Mouse (Mus musculus) MEL (cell line): ENCODE data around the gene Ighmbp2. TPM values are rescaled to one million over a fixed set of nuclear protein-coding genes. Genes with fewer than 3 reads are reported as not detected.

ENCODE experiments used
- DNase-seq: peaks from one replicate; pipeline ENCODE4 v3.0.0; 2011; ENCODE audit warnings: low read depth, low spot score
- H3K27ac ChIP-seq: 2 replicates; pipeline ENCODE4 v1.5.1; 2012; ENCODE audit warnings: low read depth, mild to moderate bottlenecking, control low read depth, low read length, moderate library complexity; ENCODE audit not compliant: control insufficient read depth
- H3K27me3 ChIP-seq, 2 experiments: fragments of 150-350 bp in 1 of 2; sonication (generic) in 1 of 2; 2 replicates each; pipeline ENCODE4 v1.6.1; 2012; ENCODE audit warnings: low read length in 2 of 2, mild to moderate bottlenecking in 2 of 2, improper control_type of control experiment in 1 of 2, moderate library complexity in 1 of 2; ENCODE audit not compliant: insufficient read depth in 2 of 2, control insufficient read depth in 1 of 2
- H3K36me3 ChIP-seq, 2 experiments: 2 replicates each; pipeline ENCODE4 v1.6.1; 2012 to 2014; ENCODE audit warnings: low read length in 2 of 2, improper control_type of control experiment in 1 of 2, inconsistent platforms in 1 of 2, mild to moderate bottlenecking in 1 of 2; ENCODE audit not compliant: insufficient read depth in 2 of 2, control insufficient read depth in 1 of 2
- H3K4me1 ChIP-seq, 2 experiments: fragments of 150-350 bp in 1 of 2; sonication (generic) in 1 of 2; 2 replicates each; pipeline ENCODE4 v1.6.1; 2012; ENCODE audit warnings: low read length in 2 of 2, improper control_type of control experiment in 1 of 2, mild to moderate bottlenecking in 1 of 2; ENCODE audit not compliant: insufficient read depth in 2 of 2, control insufficient read depth in 1 of 2
- H3K4me3 ChIP-seq, 2 experiments: fragments of 150-350 bp in 1 of 2; sonication (generic) in 1 of 2; 2 replicates each; pipeline ENCODE4 v1.5.1; 2012; ENCODE audit warnings: low read depth in 2 of 2, low read length in 2 of 2, mild to moderate bottlenecking in 2 of 2, moderate library complexity in 2 of 2, control low read depth in 1 of 2, improper control_type of control experiment in 1 of 2; ENCODE audit not compliant: control insufficient read depth in 1 of 2, insufficient read depth in 1 of 2
- H3K79me2 ChIP-seq: 2 replicates; pipeline ENCODE4 v1.6.1; 2012; ENCODE audit warnings: mild to moderate bottlenecking, low read length, moderate library complexity; ENCODE audit not compliant: control insufficient read depth, poor library complexity, insufficient read depth
- H3K9ac ChIP-seq: 2 replicates; pipeline ENCODE4 v1.6.1; 2012; ENCODE audit warnings: low read depth, mild to moderate bottlenecking, control low read depth, low read length, moderate library complexity; ENCODE audit not compliant: control insufficient read depth, poor library complexity, severe bottlenecking
- H3K9me3 ChIP-seq: fragments of 150-350 bp; sonication (generic); replicated peaks from 2 replicates; pipeline ENCODE4 v1.6.1; 2012; ENCODE audit warnings: mild to moderate bottlenecking, low read length, improper control_type of control experiment, moderate library complexity; ENCODE audit not compliant: insufficient read depth
- BHLHE40 ChIP-seq: IDR thresholded peaks from 2 replicates; pipeline ENCODE4 v1.6.1; 2012; ENCODE audit warnings: low read depth, mild to moderate bottlenecking, inconsistent platforms, low read length, improper control_type of control experiment, borderline replicate concordance
- CTCF ChIP-seq, 3 experiments: IDR thresholded peaks in 2 of 3; conservative IDR thresholded peaks in 1 of 3; 2 replicates each; pipeline ENCODE4 v1.5.1; 2011 to 2012; ENCODE audit warnings: low read length in 3 of 3, low read depth in 2 of 3, mild to moderate bottlenecking in 2 of 3, improper control_type of control experiment in 1 of 3, inconsistent platforms in 1 of 3, mixed read lengths in 1 of 3, moderate library complexity in 1 of 3; ENCODE audit not compliant: control insufficient read depth in 1 of 3, insufficient read depth in 1 of 3, poor library complexity in 1 of 3, severe bottlenecking in 1 of 3
- E2F4 ChIP-seq: IDR thresholded peaks from 2 replicates; pipeline ENCODE4 v1.6.1; 2011; ENCODE audit warnings: low read depth, low read length, improper control_type of control experiment, borderline replicate concordance
- EP300 ChIP-seq, 2 experiments: IDR thresholded peaks; 2 replicates each; pipeline ENCODE4 v1.6.1; 2011; ENCODE audit warnings: improper control_type of control experiment in 2 of 2, low read length in 2 of 2, low read depth in 1 of 2, mild to moderate bottlenecking in 1 of 2
- GABPA ChIP-seq: IDR thresholded peaks from 2 replicates; pipeline ENCODE4 v1.6.1; 2012; ENCODE audit warnings: low read depth, mild to moderate bottlenecking, inconsistent platforms, low read length, improper control_type of control experiment, moderate library complexity
- HCFC1 ChIP-seq: IDR thresholded peaks from 2 replicates; pipeline ENCODE4 v1.6.1; 2012; ENCODE audit warnings: low read depth, mild to moderate bottlenecking, inconsistent platforms, low read length, improper control_type of control experiment, moderate library complexity
- JUND ChIP-seq: IDR thresholded peaks from 2 replicates; pipeline ENCODE4 v1.6.1; 2011; ENCODE audit warnings: low read depth, mild to moderate bottlenecking, improper control_type of control experiment, low read length
- MYB ChIP-seq: IDR thresholded peaks from 2 replicates; pipeline ENCODE4 v1.6.1; 2011; ENCODE audit warnings: mild to moderate bottlenecking, low read depth, low read length, improper control_type of control experiment
- MYC ChIP-seq: IDR thresholded peaks from 2 replicates; pipeline ENCODE4 v1.6.1; 2011; ENCODE audit warnings: low read depth, mild to moderate bottlenecking, low read length, improper control_type of control experiment, moderate library complexity
- NELFE ChIP-seq: IDR thresholded peaks from 2 replicates; pipeline ENCODE4 v1.6.1; 2011; ENCODE audit warnings: low read depth, low read length, improper control_type of control experiment
- NRF1 ChIP-seq: IDR thresholded peaks from 2 replicates; pipeline ENCODE4 v1.6.1; 2014; ENCODE audit warnings: low read depth, mild to moderate bottlenecking, inconsistent platforms, low read length, improper control_type of control experiment, moderate library complexity; ENCODE audit not compliant: poor library complexity, insufficient read depth, severe bottlenecking
- POLR2A ChIP-seq, 2 experiments: IDR thresholded peaks; 2 replicates each; pipeline ENCODE4 v1.6.1; 2011 to 2012; ENCODE audit warnings: low read length in 2 of 2, mild to moderate bottlenecking in 2 of 2, control low read depth in 1 of 2, improper control_type of control experiment in 1 of 2, low read depth in 1 of 2, moderate library complexity in 1 of 2; ENCODE audit not compliant: control insufficient read depth in 1 of 2, insufficient read depth in 1 of 2, poor library complexity in 1 of 2
- POLR2AphosphoS2 ChIP-seq: IDR thresholded peaks from 2 replicates; pipeline ENCODE4 v1.6.1; 2011; ENCODE audit warnings: low read length, improper control_type of control experiment
- POLR2AphosphoS5 ChIP-seq: IDR thresholded peaks from 2 replicates; pipeline ENCODE4 v1.6.1; 2012; ENCODE audit warnings: low read depth, borderline replicate concordance, mild to moderate bottlenecking, inconsistent platforms, low read length, moderate library complexity, mixed read lengths
- RCOR1 ChIP-seq: IDR thresholded peaks from 2 replicates; pipeline ENCODE4 v1.6.1; 2012; ENCODE audit warnings: low read depth, mild to moderate bottlenecking, inconsistent platforms, low read length, improper control_type of control experiment
- SIN3A ChIP-seq: IDR thresholded peaks from 2 replicates; pipeline ENCODE4 v1.6.1; 2012; ENCODE audit warnings: low read length, improper control_type of control experiment, inconsistent platforms
- SMC3 ChIP-seq: IDR thresholded peaks from 2 replicates; pipeline ENCODE4 v1.6.1; 2011; ENCODE audit warnings: low read depth, low read length, improper control_type of control experiment
- TAL1 ChIP-seq: IDR thresholded peaks from 2 replicates; pipeline ENCODE4 v1.6.1; 2012; ENCODE audit warnings: mild to moderate bottlenecking, inconsistent platforms, low read length, moderate library complexity, mixed read lengths
- TBP ChIP-seq: IDR thresholded peaks from 2 replicates; pipeline ENCODE4 v1.8.0; 2011; ENCODE audit warnings: low read depth, low read length, improper control_type of control experiment
- UBTF ChIP-seq: IDR thresholded peaks from 2 replicates; pipeline ENCODE4 v1.6.1; 2012; ENCODE audit warnings: low read depth, mild to moderate bottlenecking, inconsistent platforms, low read length, improper control_type of control experiment, moderate library complexity, borderline replicate concordance; ENCODE audit not compliant: insufficient read depth
- polyA plus RNA-seq, 2 experiments: library from polyadenylated mRNA; stranded (reverse) in 1 of 2; unstranded in 1 of 2; fragments of >175 nt in 1 of 2; fragments of >200 nt in 1 of 2; gene quantifications; 2 replicates each; pipeline versions ENCODE4 v1.2.1 to v1.2.4; 2012; ENCODE audit warnings: low replicate concordance in 2 of 2, low read depth in 1 of 2; ENCODE audit not compliant: insufficient read length in 2 of 2, insufficient read depth in 1 of 2, missing spikeins in 1 of 2
- total RNA-seq: library from RNA; depleted of rRNA; stranded (reverse); fragments of 300-350 nt; gene quantifications from 2 replicates; pipeline ENCODE4 v1.2.3, GENCODE M21; 2012

Gene Ighmbp2
- total and polyA plus RNA-seq, 3 experiments, result 11.7 to 12.9 TPM; not detected in 1

- H3K27me3 ChIP-seq, result no peaks in the 10 kb centered on the region
- no peak overlapping the region for H3K27ac ChIP-seq
- no peak overlapping the region for H3K9ac ChIP-seq
- H3K79me2 ChIP-seq, result no peaks in the 10 kb centered on the region
- H3K36me3 ChIP-seq, result no peaks in the 10 kb centered on the region; a peak in 2 of 4 replicates
- H3K4me1 ChIP-seq, result no peaks in the 10 kb centered on the region
- no peak overlapping the region for H3K4me3 ChIP-seq
- TF ChIP-seq MYB (no peak), SMC3 (no peak), E2F4 (no peak), BHLHE40 (no peak)
- DNase-seq, result no peak
- no peaks in the 10 kb centered on the region for H3K9me3 ChIP-seq
Observed at GRCm38 (mm10) chr19:3265180-3265579, 17.6 kb downstream of the Ighmbp2 start.

- TF ChIP-seq POLR2A (IDR thresholded peaks at IDR 0.05; ENCODE audit: control insufficient read depth in 1 of 2, insufficient read depth in 1 of 2, low read depth in 1 of 2, low read length in 2 of 2, poor library complexity in 1 of 2), result no peak
- no peak for TF ChIP-seq POLR2AphosphoS2
- no peak for TF ChIP-seq UBTF
- TF ChIP-seq SMC3, result no peak
- TF ChIP-seq RCOR1, result no peak
- TF ChIP-seq TAL1, result no peak
- TF ChIP-seq NELFE, result no peak
- TF ChIP-seq SIN3A, result no peak
- no peak for TF ChIP-seq NRF1
- no peak for TF ChIP-seq BHLHE40
- TF ChIP-seq POLR2AphosphoS5, result no peak
- Histone ChIP-seq H3K4me3 (no peak overlapping the region), H3K36me3 (no peaks in the 10 kb centered on the region; a peak in 2 of 4 replicates), H3K4me1 (no peaks in the 10 kb centered on the region), H3K9ac (no peak overlapping the region), H3K9me3 (no peaks in the 10 kb centered on the region), H3K27me3 (no peaks in the 10 kb centered on the region), H3K27ac (no peak overlapping the region), H3K79me2 (no peaks in the 10 kb centered on the region)
- no peak for DNase-seq
Observed at GRCm38 (mm10) chr19:3264348-3264747, 18.5 kb downstream of the Ighmbp2 start.

- TF ChIP-seq MYC, result no peak
- TF ChIP-seq GABPA, result no peak
- TF ChIP-seq TBP, result no peak
- TF ChIP-seq JUND, result no peak
- no peak for TF ChIP-seq HCFC1
- no peak for TF ChIP-seq POLR2AphosphoS2
- TF ChIP-seq BHLHE40, result no peak
- TF ChIP-seq TAL1, result no peak
- no peak for TF ChIP-seq RCOR1
- TF ChIP-seq SMC3, result no peak
- TF ChIP-seq CTCF (IDR thresholded peaks at IDR 0.05 in 2 of 3, conservative IDR thresholded peaks at IDR 0.05 in 1 of 3; ENCODE audit: control insufficient read depth in 1 of 3, insufficient read depth in 1 of 3, low read depth in 2 of 3, low read length in 3 of 3, poor library complexity in 1 of 3, severe bottlenecking in 1 of 3), result no peak
- no peak for TF ChIP-seq SIN3A
- TF ChIP-seq NRF1, result no peak
- TF ChIP-seq EP300 (IDR thresholded peaks at IDR 0.05; ENCODE audit: low read depth in 1 of 2, low read length in 2 of 2), result no peak
- H3K79me2 ChIP-seq, result no peaks in the 10 kb centered on the region
- no peak overlapping the region for H3K4me3 ChIP-seq
- H3K27ac ChIP-seq, result no peak overlapping the region
- no peak overlapping the region for H3K9ac ChIP-seq
- no peaks in the 10 kb centered on the region for H3K27me3 ChIP-seq
- no peaks in the 10 kb centered on the region for H3K9me3 ChIP-seq
- DNase-seq, result no peak
- H3K4me1 ChIP-seq, result no peaks in the 10 kb centered on the region
- no peaks in the 10 kb centered on the region; a peak in 2 of 4 replicates for H3K36me3 ChIP-seq
Observed at GRCm38 (mm10) chr19:3261764-3262525, 20.9 kb downstream of the Ighmbp2 start.
